In genomic region chr1:153095328-153095727, GRCm38 (mm10) we compare ENCODE assay signal across 11 mouse cellular contexts.
"Had no signal": no experiment of that assay in that cellular context is flagged by ENCODE, and none has a peak within 500 bp of the region (broad histone marks: within the 10 kb centered on the region; RNA-seq: fewer than 3 reads in every experiment).

No protein-coding gene starts in this region.

- H3K9ac ChIP-seq: intestine, embryonic 15.5 days; liver, embryonic 15.5 days; midbrain, embryonic 13.5 days had no signal

- H3K9me3 ChIP-seq: intestine, embryonic 15.5 days; limb, embryonic 10.5 days; liver, embryonic 15.5 days; midbrain, embryonic 13.5 days had no signal

- H3K36me3 ChIP-seq: intestine, embryonic 15.5 days; limb, embryonic 10.5 days; liver, embryonic 15.5 days had no signal

- ATAC-seq: intestine, embryonic 15.5 days; midbrain, embryonic 13.5 days had no signal

- H3K4me2 ChIP-seq: intestine, embryonic 15.5 days; liver, embryonic 11.5 days; liver, embryonic 15.5 days; midbrain, embryonic 13.5 days had no signal

- H3K27ac ChIP-seq: intestine, embryonic 15.5 days; left cerebral cortex, adult 2 months; liver, embryonic 15.5 days; midbrain, embryonic 13.5 days had no signal

- H3K4me1 ChIP-seq: liver, embryonic 15.5 days had no signal

- DNase-seq: kidney, adult 2 months; lung, adult 2 months; right cerebral cortex, adult 18-20 months; right cerebral cortex, postnatal 25 days; thymus, postnatal 36 days had no signal

- H3K27me3 ChIP-seq: intestine, embryonic 15.5 days had no signal

- H3K4me3 ChIP-seq: intestine, embryonic 15.5 days; left cerebral cortex, adult 2 months; limb, embryonic 10.5 days; liver, embryonic 15.5 days; midbrain, embryonic 13.5 days had no signal
